Mouse (Mus musculus) cerebral cortex, adult 2 months (tissue): Measurements from ENCODE around the gene Wasl.

Experiments used
- whole genome bisulfite sequencing: fragments of 180-500 bp; shearing (Covaris S2); methylation state at CpG from one replicate; pipeline ENCODE4 v1.1.7; 2018; 5-methylcytosine and 5-hydroxymethylcytosine counted together

Wasl gene

DNA sequence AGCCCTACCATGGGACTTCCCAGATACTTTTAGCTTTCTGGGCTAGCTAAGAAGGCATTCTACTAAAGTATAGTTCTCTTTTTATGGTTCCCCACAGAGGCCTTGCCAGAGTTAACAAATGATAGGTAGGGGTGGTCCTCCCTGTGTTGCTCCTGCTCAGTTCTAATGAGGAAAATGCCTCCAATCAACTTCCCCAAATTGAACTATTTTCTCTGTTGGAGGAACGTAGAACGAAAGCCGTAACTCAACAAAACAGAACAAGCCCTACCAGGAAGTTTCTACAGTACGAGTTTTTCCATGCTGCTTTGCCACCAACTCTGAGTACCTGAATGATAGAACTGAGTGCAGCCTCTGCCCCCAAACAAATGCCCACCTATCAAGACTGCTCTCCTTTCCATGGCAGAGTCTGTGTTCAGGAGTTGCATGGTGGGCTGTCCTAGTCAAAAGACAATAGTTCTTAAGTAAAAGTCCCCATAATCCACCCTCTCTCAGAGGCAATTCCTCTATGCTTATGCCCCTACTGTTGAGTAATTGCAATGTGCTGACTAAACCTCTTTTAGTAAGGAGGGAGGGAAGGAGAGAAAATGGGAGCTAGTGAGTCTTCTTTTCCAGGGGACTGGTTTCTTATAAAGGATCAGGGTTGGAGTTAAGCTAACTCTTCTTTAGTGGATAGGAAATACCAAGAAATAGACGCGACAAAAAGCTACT lies 19.3 kb downstream of the Wasl start:
- WGBS, result 85% methylated on average over 6 of the region's 6 CpGs

DNA sequence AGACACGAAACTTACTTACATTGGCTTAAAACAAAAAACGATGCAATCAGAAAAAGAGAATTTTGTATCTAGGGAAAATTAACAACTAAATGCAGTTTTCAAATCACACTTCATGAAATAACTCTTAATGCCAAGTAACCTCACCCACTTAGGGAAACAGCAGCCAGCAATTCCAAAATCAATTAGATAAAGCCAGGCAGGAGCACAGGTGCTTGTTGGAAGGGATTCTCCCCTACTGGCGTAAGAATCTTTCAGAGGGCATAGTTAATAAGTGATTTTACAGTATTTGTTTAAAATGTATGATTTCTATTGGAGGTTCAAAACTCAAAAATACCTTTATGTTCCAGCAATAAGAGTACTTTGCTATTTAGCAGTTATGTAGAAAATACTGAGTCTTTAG lies 21.8 kb downstream of the Wasl start:
- WGBS, result 86% methylated on average over 3 of the region's 3 CpGs

DNA sequence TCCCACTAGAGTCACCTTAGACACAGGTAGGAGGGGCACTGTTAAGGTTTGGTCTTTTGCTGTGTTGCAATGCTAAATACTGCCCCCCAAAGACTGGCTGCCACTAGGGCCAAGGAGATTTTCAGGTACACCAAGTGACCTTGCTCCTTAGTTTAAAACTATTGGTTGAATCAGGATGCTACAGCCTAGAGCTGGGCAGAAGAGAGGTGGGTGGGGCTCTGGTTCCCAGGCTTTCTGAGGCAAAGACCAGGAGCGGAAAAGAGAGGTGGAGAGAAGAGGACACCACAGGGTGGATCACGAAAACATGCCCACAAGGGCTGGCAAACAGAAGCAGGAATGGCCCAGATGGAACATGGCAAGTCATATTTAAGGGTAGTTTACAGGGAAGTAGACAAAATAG lies 22.6 kb downstream of the Wasl start:
- 75% methylated on average over 2 of the region's 2 CpGs for WGBS

DNA sequence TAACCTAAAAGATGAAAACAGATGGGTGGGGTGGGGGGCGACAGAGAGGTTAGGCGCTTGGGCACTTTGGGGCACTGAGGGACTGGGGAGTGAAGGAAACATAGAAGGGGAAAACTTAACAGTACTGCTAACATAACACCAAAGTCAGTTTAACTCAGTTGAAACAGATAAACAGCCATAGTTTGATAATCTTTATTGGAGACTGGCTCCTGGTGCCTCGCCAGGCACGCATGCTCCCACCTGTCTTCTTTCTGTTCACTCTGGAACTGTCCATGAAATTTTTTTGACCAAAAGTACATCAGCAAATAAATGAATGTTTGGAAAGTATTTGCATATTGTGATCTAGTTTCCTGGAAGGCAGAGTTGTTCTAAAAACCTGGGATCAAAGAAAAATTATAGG lies 23.5 kb downstream of the Wasl start:
- 92% methylated on average over 4 of the region's 4 CpGs for WGBS

DNA sequence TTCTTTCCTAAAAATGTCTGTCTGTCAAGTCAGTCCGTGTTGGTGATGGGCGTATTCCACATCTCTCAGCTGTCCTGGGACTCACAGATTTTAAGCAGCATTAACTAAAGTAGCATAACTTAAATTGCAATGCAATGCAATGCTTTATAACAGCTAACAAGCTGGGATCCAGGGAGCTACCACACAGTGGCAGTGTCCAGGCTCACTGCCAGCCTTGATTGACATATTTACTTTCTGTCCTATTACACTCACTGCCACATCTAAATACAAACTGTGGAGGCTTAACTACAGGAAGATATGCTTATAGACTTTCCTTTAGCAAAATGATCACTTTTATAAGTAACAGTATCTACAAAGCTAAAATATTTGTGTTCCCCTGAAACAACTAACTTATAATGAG lies 29.0 kb downstream of the Wasl start:
- WGBS, result 62% methylated on average over 2 of the region's 2 CpGs

DNA sequence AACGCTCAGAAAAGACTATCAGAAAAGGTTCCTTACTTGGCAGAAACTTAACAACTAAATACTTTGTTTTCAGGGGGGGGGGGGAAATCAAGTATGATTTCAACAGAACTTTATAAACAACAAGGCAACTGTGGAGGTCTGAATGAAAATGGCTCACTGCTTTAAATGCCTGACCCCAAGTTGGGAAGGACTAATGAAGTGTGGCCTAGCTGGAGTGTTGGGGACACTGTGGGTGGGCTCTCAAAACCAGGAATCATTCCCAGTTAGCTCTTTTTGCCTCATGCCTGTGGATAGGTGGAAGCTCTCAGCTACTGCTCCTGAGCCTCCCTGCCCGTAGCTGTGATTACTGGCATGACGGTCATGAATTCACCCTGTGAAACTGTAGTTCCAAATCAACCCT lies 30.7 kb downstream of the Wasl start:
- 81% methylated on average over 3 of the region's 3 CpGs for WGBS

DNA sequence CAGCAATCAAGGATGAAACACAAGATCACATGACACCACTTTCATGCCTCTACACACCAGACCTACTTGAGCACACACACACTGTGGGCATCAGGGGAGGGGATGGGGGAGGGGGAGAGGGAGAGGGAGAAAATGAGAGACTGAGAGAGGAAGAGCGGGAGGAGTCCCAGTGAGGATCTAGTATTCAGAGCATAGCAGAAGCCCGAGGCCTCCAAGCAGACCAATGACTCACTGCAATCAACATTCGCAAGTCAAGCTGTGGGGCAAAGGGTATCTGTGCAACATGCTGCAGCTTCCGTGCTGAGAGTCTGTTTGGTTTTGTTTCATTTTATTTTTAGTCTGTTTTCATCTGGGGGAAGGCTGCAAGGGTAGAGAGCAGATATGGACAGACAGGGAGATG lies 32.7 kb downstream of the Wasl start:
- WGBS, result 53% methylated on average over 4 of the region's 4 CpGs

DNA sequence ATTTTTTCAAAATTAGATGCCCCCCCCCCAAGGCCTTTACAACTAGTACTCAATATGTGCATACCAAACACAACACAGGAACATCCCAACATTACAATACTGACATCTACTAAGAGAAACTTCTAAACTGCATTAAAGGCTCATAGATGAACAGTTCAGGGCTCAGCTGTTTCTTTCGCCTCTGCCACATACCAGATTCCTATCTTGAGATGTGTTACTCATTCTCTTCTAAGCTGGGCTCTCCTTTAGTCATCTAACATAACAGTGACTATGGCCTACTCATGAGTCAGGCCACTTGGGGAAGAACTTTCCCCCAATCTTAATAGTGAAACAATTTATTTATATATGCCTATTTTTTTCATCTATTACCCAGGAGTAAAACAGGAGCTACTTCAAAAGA lies 36.3 kb downstream of the Wasl start:
- WGBS, result 49% methylated on average over 1 of the region's 1 CpGs

DNA sequence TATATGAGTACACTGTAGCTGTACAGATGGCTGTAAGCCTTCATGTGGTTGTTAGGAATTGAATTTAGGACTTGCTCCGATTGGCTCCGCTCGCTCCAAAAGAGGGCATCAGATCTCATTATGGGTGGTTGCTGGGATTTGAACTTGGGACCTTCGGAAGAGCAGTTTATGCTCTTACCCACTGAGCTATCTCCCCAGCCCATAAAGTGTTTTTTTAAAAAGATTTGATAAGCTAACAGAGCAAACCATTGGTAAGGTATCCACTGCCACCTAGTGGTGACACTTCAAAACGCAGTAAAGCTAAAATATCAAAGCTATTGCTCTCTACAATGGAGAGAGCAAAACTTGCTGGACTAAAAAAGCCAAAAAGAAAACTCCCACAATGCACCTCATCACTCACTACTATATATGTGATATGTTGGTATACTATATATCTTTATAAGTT lies 37.2 kb downstream of the Wasl start:
- 44% methylated on average over 5 of the region's 5 CpGs for WGBS

DNA sequence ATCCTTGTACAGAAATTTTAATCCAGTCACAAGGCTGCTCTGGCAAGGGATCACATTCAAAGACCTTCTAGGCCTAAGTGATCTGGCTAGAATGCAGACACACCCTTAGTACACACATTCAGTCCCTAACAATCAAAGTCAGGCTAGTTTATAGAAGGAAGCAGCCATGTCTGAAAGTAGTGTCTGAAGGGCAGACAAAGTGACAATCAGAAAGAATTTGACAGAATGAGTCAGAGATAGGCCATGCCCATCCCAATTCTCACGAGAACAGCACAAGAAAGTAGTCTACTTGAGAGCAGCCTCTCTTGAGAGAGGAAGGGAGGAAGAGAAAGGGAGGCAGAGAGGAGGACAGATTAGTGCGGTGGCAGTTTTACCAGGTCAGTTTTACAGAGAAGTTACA lies 42.7 kb downstream of the Wasl start:
- 85% methylated on average over 2 of the region's 2 CpGs for WGBS

DNA sequence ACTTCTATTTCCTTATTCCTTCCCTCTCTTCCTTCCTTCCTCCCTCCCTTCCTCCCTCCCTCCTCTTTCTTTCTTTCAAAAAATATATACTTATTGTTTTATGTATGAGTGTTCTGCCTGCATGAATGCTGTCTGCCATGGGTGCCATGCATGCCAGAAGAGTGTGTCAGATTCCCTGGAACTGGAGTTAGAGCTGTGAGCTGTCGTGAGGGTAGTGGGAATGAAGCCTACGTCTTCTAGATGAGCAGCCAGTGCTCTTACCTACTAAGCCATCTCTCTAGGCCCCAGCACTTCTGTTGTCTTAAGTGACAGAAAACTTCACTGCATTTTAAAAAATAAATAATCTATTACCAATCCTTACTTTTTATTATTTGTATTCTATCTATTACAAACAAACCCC lies 43.9 kb downstream of the Wasl start:
- 71% methylated on average over 2 of the region's 2 CpGs for WGBS

DNA sequence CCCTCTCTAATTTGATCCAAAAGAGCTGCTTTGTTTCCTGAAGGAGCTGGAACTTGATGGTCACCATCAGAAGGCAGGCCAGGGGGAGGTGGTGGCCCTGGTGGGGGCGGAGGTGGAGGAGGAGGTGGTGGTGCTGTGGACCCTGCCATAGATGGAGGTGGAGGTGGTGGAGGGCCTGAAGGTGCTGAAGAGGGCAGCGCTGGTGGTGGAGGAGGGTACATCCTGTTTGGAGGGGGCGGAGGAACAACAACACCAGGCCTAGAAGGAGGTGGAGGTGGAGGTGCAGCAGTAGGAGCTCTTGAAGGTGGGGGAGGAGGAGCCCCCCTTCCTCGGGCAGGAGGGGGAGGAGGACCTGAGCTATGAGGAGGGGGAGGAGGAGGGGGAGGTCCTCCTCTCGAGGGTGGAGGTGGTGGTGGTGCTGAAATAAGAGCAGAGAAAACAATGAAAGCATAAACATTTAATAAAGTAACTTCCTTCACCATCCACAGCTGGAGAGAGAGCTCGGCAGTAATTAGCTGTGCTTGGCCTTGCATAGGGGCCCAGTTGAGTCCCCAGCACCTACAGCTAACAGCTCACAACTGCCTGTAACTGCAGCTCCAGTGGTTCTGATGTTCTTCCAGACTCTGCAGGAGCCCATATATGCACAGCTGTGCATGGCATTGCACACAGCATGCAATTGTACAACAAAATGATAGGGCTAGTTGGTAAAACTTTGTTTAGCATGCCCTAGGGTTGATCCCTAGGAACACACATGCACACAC lies 45.3 kb downstream of the Wasl start:
- 64% methylated on average over 6 of the region's 6 CpGs for WGBS

DNA sequence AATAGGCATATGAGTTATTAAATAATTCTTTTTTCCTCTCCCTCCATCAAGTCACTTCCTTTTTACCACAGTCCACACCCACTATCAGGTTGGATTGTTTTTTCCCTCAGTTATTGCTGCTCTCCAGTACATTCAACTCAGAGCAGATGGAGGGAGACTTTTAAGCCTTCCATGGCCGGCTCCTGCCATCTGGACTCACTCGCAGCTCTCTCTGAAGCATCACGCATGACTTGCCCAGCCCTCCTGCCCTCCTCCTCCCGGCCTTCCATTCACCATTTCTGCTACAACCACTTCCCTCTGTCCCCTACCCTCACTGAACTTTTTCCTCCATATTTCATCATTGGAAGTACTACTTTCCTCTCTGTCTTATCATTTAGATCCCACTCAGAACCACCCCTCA lies 48.1 kb downstream of the Wasl start:
- WGBS, result 45% methylated on average over 4 of the region's 4 CpGs

DNA sequence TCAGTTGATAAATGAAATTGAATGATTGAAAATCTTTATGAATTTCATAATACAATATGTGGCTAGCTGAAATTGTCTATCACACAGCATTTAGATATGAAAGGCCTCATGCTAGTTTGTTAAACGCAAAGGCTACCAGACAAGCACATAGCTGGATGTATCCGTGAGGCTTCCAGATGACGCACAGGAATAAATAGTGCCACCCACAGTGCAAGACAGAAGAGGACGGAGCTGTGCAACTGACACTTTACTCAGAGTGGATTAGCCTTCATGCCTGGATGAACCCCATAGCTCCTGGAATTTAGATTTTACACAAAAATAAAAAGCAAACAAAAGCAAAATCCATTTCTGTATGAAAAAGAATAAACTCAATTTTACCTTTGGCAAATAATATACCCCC lies 50.9 kb downstream of the Wasl start:
- 36% methylated on average over 4 of the region's 4 CpGs for WGBS

DNA sequence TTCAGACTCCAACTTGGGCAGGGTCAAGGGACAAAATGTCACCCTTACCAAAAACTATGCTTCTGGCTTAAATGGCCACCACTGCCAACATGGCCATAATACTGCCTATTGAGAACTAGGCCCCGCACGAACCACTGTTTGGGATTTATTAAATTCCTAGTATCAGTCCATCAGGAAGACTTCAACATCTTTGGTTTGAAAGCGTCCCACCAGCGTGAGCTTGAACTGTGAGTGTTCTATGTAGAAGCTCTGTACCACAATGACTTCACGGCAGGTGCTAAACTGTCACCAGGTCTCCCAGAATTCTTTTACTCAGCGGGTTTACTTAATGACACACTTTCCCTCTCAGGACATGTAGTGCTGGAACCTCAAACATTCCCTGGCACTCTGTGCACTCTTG lies 51.5 kb downstream of the Wasl start:
- WGBS, result 97% methylated on average over 6 of the region's 6 CpGs

DNA sequence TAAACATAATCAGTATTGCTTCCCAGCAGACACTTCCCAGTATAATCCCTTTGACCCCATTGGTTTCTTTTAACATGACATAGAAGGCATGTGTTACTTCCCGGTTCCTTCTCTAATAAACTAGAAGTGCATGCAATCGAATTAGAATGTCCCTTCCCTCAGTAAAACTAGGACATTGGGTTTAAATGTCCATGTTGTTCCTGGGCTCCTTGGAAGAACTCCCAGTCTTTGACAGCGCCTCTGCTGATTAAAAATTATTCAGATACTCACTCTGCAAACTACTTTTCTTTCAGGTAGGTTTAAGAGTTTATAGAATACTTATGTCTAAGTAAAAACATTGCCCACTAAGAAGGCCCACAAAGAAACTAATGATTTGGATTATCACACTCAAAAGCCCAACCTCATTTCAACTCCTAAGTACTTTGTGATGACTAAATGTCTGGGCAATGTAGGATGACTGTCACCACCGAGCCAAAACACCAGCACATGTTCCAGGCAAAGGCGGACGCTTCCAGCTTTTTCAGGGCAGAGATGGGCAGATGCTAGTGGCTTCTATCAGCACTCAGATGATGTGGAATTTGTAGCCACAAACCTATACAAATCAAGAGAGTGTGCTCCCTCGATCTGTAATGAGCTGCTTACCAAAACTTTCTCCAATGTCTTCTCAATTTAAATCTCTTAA lies 52.6 kb downstream of the Wasl start:
- WGBS, result 58% methylated on average over 7 of the region's 7 CpGs

DNA sequence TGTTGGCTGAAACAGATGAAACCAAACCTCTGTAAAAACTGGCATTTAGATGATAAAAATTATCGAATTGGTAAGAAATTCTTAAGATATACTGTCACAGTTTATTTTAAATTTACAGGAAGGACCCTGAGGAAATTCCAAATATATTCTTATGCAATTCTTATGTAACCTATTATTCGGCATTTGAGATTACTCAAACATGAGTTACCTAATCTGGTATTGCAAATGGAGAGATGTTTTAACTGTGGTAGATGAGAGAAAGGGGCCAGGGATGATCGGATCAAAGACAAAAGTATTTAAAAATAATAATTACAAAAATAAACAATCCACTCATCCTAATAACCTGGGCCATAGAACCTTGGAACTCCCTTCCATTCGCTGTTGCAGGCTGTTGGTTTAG lies 54.5 kb downstream of the Wasl start:
- 86% methylated on average over 4 of the region's 4 CpGs for WGBS

DNA sequence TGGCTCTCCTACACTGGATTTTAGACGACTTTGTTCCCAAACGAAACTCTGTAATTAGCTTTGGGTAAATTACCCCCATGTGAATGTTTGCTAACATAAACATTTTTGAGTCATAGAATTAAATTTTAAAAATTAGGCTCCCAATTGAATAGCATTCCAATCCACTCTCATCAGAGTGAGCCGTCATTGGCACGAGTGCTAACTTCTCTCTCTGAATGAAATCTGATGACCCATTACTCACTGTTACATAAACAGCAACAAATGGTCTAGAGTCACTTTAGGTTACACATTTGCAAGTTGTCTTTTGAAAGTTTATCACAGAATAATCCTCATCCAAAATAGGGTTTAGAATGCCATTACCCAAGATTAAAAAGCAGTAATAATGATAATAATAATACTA lies 55.3 kb downstream of the Wasl start:
- WGBS, result 71% methylated on average over 4 of the region's 4 CpGs

DNA sequence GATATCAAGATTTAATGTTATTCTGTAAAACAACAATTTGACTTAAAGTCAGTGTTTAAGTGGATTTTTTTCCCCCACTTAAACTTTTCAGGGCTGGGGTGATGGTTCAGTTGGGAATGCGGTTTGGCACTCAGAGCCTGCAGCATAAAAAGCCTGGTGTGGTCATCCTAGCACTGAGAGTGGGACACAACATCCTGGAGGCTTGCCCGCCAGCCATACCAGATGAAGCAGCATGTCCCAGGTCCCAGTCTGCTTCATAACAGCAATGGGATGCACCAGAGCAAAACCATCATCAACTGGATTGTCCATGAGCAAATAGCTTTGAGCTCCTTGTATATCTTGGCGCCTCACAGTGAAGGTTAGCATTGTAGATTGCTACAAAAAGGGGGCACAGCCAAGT lies 56.1 kb downstream of the Wasl start:
- WGBS, result 92% methylated on average over 3 of the region's 3 CpGs

DNA sequence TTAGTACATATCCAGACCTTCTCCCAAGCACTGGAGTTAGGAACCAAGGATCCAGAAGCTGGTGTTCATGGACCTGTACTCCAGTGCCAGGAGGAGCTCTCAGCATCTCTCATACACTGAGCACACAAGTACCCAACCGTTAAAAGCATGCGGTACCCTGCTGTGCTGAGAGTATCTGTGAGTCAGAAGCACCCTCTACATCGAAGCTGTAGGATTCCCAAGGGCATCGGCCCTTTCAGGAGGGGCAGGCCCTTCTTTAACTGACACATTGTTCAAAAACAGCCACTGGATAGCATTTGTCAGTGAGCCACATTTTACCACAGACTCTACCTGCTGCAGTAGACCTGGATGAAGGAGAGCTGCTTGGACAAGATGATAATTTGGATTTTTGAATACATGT lies 56.7 kb downstream of the Wasl start:
- 70% methylated on average over 4 of the region's 4 CpGs for WGBS

DNA sequence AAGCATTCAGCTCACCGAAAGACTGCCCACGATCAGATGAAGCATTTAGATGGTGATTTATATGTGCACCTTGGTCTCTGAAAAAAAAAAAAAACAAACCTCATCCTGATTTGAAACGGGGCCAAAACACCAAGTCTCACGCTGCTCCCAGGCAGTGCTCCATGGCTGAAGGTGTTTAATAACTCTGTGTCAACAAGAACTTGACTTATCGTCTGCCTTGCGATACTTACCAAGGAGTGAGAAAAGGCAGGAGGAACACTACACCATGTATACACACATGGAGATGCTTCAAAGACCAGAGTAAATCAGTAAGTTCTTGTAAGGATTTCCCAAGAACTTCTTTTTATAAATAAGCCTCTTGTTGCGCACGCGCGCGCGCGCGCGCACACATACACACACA lies 57.3 kb downstream of the Wasl start:
- WGBS, result 85% methylated on average over 15 of the region's 15 CpGs

DNA sequence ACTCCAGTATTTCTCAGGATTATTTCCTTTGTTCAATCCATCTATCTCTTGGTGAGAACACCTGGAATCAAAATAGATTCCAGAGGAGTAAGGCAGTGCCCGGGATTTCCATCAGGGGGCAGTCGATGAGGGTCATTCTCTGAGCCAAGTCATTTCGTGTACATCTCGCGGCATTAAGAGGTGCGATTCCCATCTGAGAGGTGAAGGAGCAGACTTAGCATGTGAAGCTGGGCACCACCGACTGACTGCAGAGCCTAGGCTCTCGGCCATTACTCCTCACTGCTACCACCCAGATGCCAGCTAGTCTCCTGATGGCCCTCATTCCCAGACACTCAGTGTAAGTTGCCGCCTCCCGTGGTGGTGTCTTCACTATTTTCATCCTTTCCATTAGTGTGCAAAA lies 58.3 kb downstream of the Wasl start:
- 87% methylated on average over 10 of the region's 10 CpGs for WGBS

DNA sequence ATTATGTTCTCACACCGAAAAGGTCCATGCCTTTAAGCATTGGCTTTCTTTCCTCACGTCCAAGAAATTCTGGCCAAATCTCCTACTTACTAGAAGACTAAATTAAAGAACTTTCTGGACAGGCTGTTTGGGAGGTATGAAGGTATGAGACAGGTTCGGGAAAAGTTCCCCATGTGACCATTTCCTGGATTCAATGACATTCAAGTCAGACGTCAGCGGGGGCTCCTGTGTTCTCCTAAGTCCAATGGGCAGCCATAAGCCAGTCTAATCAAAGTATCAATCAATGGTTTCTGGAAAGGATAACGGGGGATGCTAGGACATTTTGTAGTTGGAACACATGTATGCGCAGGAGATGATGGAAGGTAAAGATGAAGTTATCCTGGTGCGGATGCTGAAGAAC lies 59.2 kb downstream of the Wasl start:
- 97% methylated on average over 8 of the region's 8 CpGs for WGBS
